Mouse (Mus musculus) hindlimb bud, embryonic 11.5 days (tissue): ENCODE measurements at regions not wholly inside any gene's neighbourhood (a gene's known extent, or its start where the extent isn't known, plus 50 kb on each side); places are given as distances from the start of the nearest gene placed in this dataset.

Experiments used
- DNase-seq: peaks from one replicate; pipeline ENCODE4 v3.0.0-alpha.2; 2012; ENCODE audit warnings: low read depth, low spot score; ENCODE audit errors: extremely low spot score

GRCm38 (mm10) chr13:38756629-38757227 is 97.9 kb upstream of the Eef1e1 start:
- DNase-seq, result no peak

- DNase-seq, result no peak
These were observed 94.9 kb upstream of the Eef1e1 start for GRCm38 (mm10) chr13:38753722-38754121.

GRCm38 (mm10) chr13:38751876-38752275 is 93.0 kb upstream of the Eef1e1 start:
- DNase-seq, result no peak

GRCm38 (mm10) chr13:38740066-38740465 is 81.2 kb upstream of the Eef1e1 start:
- no peak for DNase-seq

DNA sequence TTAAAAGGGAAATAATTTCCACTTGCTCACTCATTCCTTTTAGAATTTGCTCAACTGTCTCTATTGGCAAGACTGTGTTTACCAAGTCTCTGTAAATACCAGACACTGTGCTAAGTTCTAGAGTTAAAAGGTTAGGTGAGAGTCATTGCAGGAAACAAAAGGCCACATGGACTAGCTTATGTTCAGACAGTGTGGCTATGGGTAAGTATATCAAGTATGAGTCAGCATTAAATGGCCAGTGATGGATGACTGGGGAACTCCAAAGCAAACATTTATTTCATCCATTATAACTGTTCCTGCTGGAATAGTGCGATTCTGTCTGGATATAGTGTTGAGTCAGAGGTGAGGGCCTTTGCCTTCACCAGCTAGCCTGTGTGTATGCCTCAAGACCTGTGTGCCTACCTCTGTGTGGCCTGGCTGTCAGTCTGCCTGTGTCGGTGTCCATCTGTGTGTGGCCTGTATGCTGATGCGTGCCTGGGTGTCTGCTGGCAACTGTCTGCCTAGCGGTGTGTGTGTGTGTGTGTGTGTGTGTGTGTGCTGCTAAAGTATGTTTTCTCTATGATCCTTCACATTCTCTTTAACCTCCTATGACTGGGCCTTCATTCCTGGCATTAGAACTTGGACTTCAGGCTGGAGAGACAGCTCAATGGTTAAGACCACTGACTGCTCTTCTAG is 77.6 kb upstream of the Eef1e1 start:
- DNase-seq, result no peak

- no peak for DNase-seq
These were observed 76.4 kb upstream of the Eef1e1 start for GRCm38 (mm10) chr13:38735294-38735693.

DNA sequence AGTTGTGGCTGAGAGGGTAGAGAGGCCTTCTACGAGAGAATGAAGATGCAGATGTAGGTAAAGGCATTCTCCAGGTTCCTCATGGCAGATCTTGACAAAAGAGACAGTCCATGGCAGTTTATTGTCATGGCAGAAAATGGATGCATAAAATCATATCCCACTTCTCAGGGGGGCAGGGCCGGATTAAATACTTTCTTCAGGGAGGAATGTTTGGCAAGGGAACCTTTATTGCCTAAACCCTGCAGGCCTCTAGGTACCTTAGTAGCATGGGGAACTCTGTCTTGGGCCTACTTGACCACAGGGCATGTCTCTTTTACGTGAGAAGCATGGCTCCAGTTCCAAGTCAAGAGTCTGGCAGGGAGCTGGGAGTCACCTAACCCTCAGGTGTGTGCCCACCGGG is 74.4 kb upstream of the Eef1e1 start:
- no peak for DNase-seq

GRCm38 (mm10) chr13:38725452-38725851 is 66.6 kb upstream of the Eef1e1 start:
- DNase-seq, result no peak

- DNase-seq, result no peak
These were observed 62.3 kb upstream of the Eef1e1 start for GRCm38 (mm10) chr13:38721166-38721565.

DNA sequence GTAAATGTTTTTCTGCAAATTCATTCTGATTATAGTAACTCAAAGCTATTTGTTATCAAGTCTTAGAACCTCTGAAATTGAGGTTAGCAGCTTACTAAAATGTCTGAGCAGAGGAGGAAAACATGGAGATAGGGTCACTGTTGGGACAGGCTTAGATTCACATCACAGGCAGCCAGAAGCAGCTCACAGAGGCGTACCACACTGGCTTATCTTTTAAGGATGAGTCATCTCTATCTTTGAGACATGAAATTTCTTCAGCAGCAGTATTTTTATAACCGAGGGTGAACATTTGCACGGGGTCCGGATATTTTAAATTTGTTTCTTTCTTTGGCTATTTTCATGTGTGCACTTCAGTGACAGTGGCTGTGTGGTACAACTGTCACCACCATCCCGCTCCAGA is 56.0 kb upstream of the Eef1e1 start:
- DNase-seq, result no peak
